Mouse (Mus musculus): ENCODE data around the gene Sec14l1. TPM values are rescaled to one million over a fixed set of nuclear protein-coding genes. Genes with fewer than 3 reads are reported as not detected.

The Sec14l1 gene
- total and polyA plus RNA-seq, 3 experiments = 76.1 to 95.5 (median 82.8) TPM

- H3K9me3 ChIP-seq (replicated peaks) = no peaks in the 10 kb centered on the region
- TF ChIP-seq POLR2AphosphoS5 (IDR thresholded peaks at IDR 0.05; ENCODE audit: insufficient replicate concordance, low read depth, low read length) = no peak
- TF ChIP-seq TAL1 (conservative IDR thresholded peaks at IDR 0.05; ENCODE audit: low read depth, low read length) = no peak
- no peak for TF ChIP-seq CTCF (IDR thresholded peaks at IDR 0.05; ENCODE audit: low read depth, low read length)
- TF ChIP-seq GATA1 (IDR thresholded peaks at IDR 0.05; ENCODE audit: borderline replicate concordance, low read length) = no peak
- no peak for TF ChIP-seq GATA2 (IDR thresholded peaks at IDR 0.05; ENCODE audit: borderline replicate concordance, low read depth, low read length)
- no peak for ATAC-seq (ENCODE audit: extremely low read depth, insufficient number of reproducible peaks, low FRiP score, poor library complexity, severe bottlenecking)
- H3K4me1 ChIP-seq (ENCODE audit: insufficient read depth, low read depth, low read length) = no peaks in the 10 kb centered on the region
- H3K4me3 ChIP-seq (ENCODE audit: low read depth, low read length) = no peak overlapping the region
- DNase-seq (ENCODE audit: low spot score) = no peak
- no peaks in the 10 kb centered on the region for H3K36me3 ChIP-seq (replicated peaks)
- peaks cover 32% of the 10 kb centered on the region for H3K27me3 ChIP-seq (ENCODE audit: insufficient read depth, low read length)
Measured at GRCm38 (mm10) chr11:117201846-117202245, 86.9 kb downstream of the Sec14l1 start.

GRCm38 (mm10) chr11:117204606-117205005 is 89.6 kb downstream of the Sec14l1 start:
- Histone ChIP-seq H3K27me3 (ENCODE audit: insufficient read depth, low read length) (peaks cover 30% of the 10 kb centered on the region; the same call in 1 of the 2 replicates), H3K36me3 (replicated peaks) (no peaks in the 10 kb centered on the region), H3K4me3 (ENCODE audit: low read depth, low read length) (no peak overlapping the region), H3K9me3 (replicated peaks) (no peaks in the 10 kb centered on the region), H3K4me1 (ENCODE audit: insufficient read depth, low read depth, low read length) (no peaks in the 10 kb centered on the region)
- DNase-seq (ENCODE audit: low spot score) (no peak), ATAC-seq (ENCODE audit: extremely low read depth, insufficient number of reproducible peaks, low FRiP score, poor library complexity, severe bottlenecking) (no peak)
- TF ChIP-seq GATA2 (IDR thresholded peaks at IDR 0.05; ENCODE audit: borderline replicate concordance, low read depth, low read length) = no peak
- TF ChIP-seq TAL1 (conservative IDR thresholded peaks at IDR 0.05; ENCODE audit: low read depth, low read length) = no peak
- no peak for TF ChIP-seq POLR2AphosphoS5 (IDR thresholded peaks at IDR 0.05; ENCODE audit: insufficient replicate concordance, low read depth, low read length)
- TF ChIP-seq GATA1 (IDR thresholded peaks at IDR 0.05; ENCODE audit: borderline replicate concordance, low read length) = no peak
- TF ChIP-seq CTCF (IDR thresholded peaks at IDR 0.05; ENCODE audit: low read depth, low read length) = no peak

GRCm38 (mm10) chr11:117205042-117205441 is 90.1 kb downstream of the Sec14l1 start:
- Histone ChIP-seq H3K27me3 (ENCODE audit: insufficient read depth, low read length) (peaks cover 30% of the 10 kb centered on the region; the same call in 1 of the 2 replicates), H3K36me3 (replicated peaks) (no peaks in the 10 kb centered on the region)
- TF ChIP-seq POLR2AphosphoS5 (IDR thresholded peaks at IDR 0.05; ENCODE audit: insufficient replicate concordance, low read depth, low read length) = no peak
- TF ChIP-seq GATA2 (IDR thresholded peaks at IDR 0.05; ENCODE audit: borderline replicate concordance, low read depth, low read length) = no peak
- no peak for TF ChIP-seq GATA1 (IDR thresholded peaks at IDR 0.05; ENCODE audit: borderline replicate concordance, low read length)
- no peak for TF ChIP-seq TAL1 (conservative IDR thresholded peaks at IDR 0.05; ENCODE audit: low read depth, low read length)
- TF ChIP-seq CTCF (IDR thresholded peaks at IDR 0.05; ENCODE audit: low read depth, low read length) = no peak

GRCm38 (mm10) chr11:117205447-117205846 is 90.5 kb downstream of the Sec14l1 start:
- DNase-seq (ENCODE audit: low spot score) (no peak), ATAC-seq (ENCODE audit: extremely low read depth, insufficient number of reproducible peaks, low FRiP score, poor library complexity, severe bottlenecking) (no peak)
- Histone ChIP-seq H3K36me3 (replicated peaks) (no peaks in the 10 kb centered on the region), H3K9me3 (replicated peaks) (no peaks in the 10 kb centered on the region), H3K4me3 (ENCODE audit: low read depth, low read length) (no peak overlapping the region), H3K4me1 (ENCODE audit: insufficient read depth, low read depth, low read length) (no peaks in the 10 kb centered on the region), H3K27me3 (ENCODE audit: insufficient read depth, low read length) (peaks cover 30% of the 10 kb centered on the region; the same call in 1 of the 2 replicates)
- TF ChIP-seq GATA2 (IDR thresholded peaks at IDR 0.05; ENCODE audit: borderline replicate concordance, low read depth, low read length) = no peak
- no peak for TF ChIP-seq CTCF (IDR thresholded peaks at IDR 0.05; ENCODE audit: low read depth, low read length)
- TF ChIP-seq POLR2AphosphoS5 (IDR thresholded peaks at IDR 0.05; ENCODE audit: insufficient replicate concordance, low read depth, low read length) = no peak
- TF ChIP-seq GATA1 (IDR thresholded peaks at IDR 0.05; ENCODE audit: borderline replicate concordance, low read length) = no peak
- TF ChIP-seq TAL1 (conservative IDR thresholded peaks at IDR 0.05; ENCODE audit: low read depth, low read length) = no peak

More at GRCm38 (mm10) chr11:117205042-117205441, 90.1 kb downstream of the Sec14l1 start:
- DNase-seq (ENCODE audit: low spot score) = no peak
- no peak overlapping the region for H3K4me3 ChIP-seq (ENCODE audit: low read depth, low read length)
- no peaks in the 10 kb centered on the region for H3K9me3 ChIP-seq (replicated peaks)
- H3K4me1 ChIP-seq (ENCODE audit: insufficient read depth, low read depth, low read length) = no peaks in the 10 kb centered on the region
- ATAC-seq (ENCODE audit: extremely low read depth, insufficient number of reproducible peaks, low FRiP score, poor library complexity, severe bottlenecking) = no peak

- no peak overlapping the region for H3K4me3 ChIP-seq (ENCODE audit: low read depth, low read length)
- H3K9me3 ChIP-seq (replicated peaks) = no peaks in the 10 kb centered on the region
- ATAC-seq (ENCODE audit: extremely low read depth, insufficient number of reproducible peaks, low FRiP score, poor library complexity, severe bottlenecking) (no peak), DNase-seq (ENCODE audit: low spot score) (no peak)
- H3K27me3 ChIP-seq (ENCODE audit: insufficient read depth, low read length) = peaks cover 19% of the 10 kb centered on the region; the same call in 1 of the 2 replicates
- H3K4me1 ChIP-seq (ENCODE audit: insufficient read depth, low read depth, low read length) = no peaks in the 10 kb centered on the region
- H3K36me3 ChIP-seq (replicated peaks) = no peaks in the 10 kb centered on the region
- no peak for TF ChIP-seq TAL1 (conservative IDR thresholded peaks at IDR 0.05; ENCODE audit: low read depth, low read length)
Measured at GRCm38 (mm10) chr11:117207436-117207835, 92.5 kb downstream of the Sec14l1 start.

- TF ChIP-seq GATA1 (IDR thresholded peaks at IDR 0.05; ENCODE audit: borderline replicate concordance, low read length) = no peak
- no peak for TF ChIP-seq CTCF (IDR thresholded peaks at IDR 0.05; ENCODE audit: low read depth, low read length)
- TF ChIP-seq GATA2 (IDR thresholded peaks at IDR 0.05; ENCODE audit: borderline replicate concordance, low read depth, low read length) = no peak
- no peak for TF ChIP-seq TAL1 (conservative IDR thresholded peaks at IDR 0.05; ENCODE audit: low read depth, low read length)
- no peak for TF ChIP-seq POLR2AphosphoS5 (IDR thresholded peaks at IDR 0.05; ENCODE audit: insufficient replicate concordance, low read depth, low read length)
Measured at GRCm38 (mm10) chr11:117208151-117208673, 93.2 kb downstream of the Sec14l1 start.

More at GRCm38 (mm10) chr11:117208151-117208673, 93.2 kb downstream of the Sec14l1 start:
- no peak for DNase-seq (ENCODE audit: low spot score)
- Histone ChIP-seq H3K4me3 (ENCODE audit: low read depth, low read length) (no peak overlapping the region), H3K4me1 (ENCODE audit: insufficient read depth, low read depth, low read length) (no peaks in the 10 kb centered on the region), H3K27me3 (ENCODE audit: insufficient read depth, low read length) (peaks cover 17% of the 10 kb centered on the region; the same call in 1 of the 2 replicates), H3K9me3 (replicated peaks) (no peaks in the 10 kb centered on the region), H3K36me3 (replicated peaks) (no peaks in the 10 kb centered on the region)
- no peak for ATAC-seq (ENCODE audit: extremely low read depth, insufficient number of reproducible peaks, low FRiP score, poor library complexity, severe bottlenecking)

Other genes starting within 250 kb of the Sec14l1 start
- not detected in 2 replicates for gene Mgat5b, start 196.3 kb upstream of the Sec14l1 start, total RNA-seq (2014; fragmentation: Nextera tagmentation)
- gene Mgat5b, start 196.3 kb upstream of the Sec14l1 start, total RNA-seq (2017) = 0.16 TPM in 1 of 2 replicates, not detected in the other
- gene Mgat5b, start 196.3 kb upstream of the Sec14l1 start, polyA plus RNA-seq (2012) = not detected in 2 replicates
- gene Sept9, start 84.5 kb downstream of the Sec14l1 start, total RNA-seq (2014; fragmentation: Nextera tagmentation) = 115 and 141 TPM in 2 replicates
- 261 and 292 TPM in 2 replicates for gene Sept9, start 84.5 kb downstream of the Sec14l1 start, total RNA-seq (2017)
- gene Sept9, start 84.5 kb downstream of the Sec14l1 start, polyA plus RNA-seq (2012) = 410 and 469 TPM in 2 replicates